Mouse (Mus musculus) CH12.LX (cell line): Measurements from ENCODE around the gene Usp35. TPM values are rescaled to one million over a fixed set of nuclear protein-coding genes. Genes with fewer than 3 reads are reported as not detected.

ENCODE experiments used
- DNase-seq: peaks from one replicate; pipeline ENCODE4 v3.0.0-alpha.2; 2013; ENCODE audit errors: extremely low read depth
- H3K27ac ChIP-seq: 2 replicates; pipeline ENCODE4 v1.5.1; 2012; ENCODE audit warnings: low read depth, mild to moderate bottlenecking, control low read depth, moderate library complexity; ENCODE audit not compliant: insufficient read depth
- H3K27me3 ChIP-seq: replicated peaks from 2 replicates; pipeline ENCODE3; 2012; ENCODE audit warnings: inconsistent platforms
- H3K36me3 ChIP-seq, 2 experiments: replicated peaks in 1 of 2; 2 replicates each; pipeline versions ENCODE3 to v1.6.1; 2012; ENCODE audit warnings: inconsistent platforms in 1 of 2, low read length in 1 of 2, mild to moderate bottlenecking in 1 of 2, mixed read lengths in 1 of 2, moderate library complexity in 1 of 2; ENCODE audit not compliant: control insufficient read depth in 1 of 2, insufficient read depth in 1 of 2
- H3K4me1 ChIP-seq, 2 experiments: 2 replicates each; pipeline ENCODE4 v1.6.1; 2012; ENCODE audit warnings: inconsistent platforms in 1 of 2, moderate library complexity in 1 of 2; ENCODE audit not compliant: insufficient read depth in 2 of 2, control insufficient read depth in 1 of 2
- H3K4me2 ChIP-seq: 2 replicates; pipeline ENCODE4 v1.6.1; 2012; ENCODE audit warnings: low read depth, mild to moderate bottlenecking, control low read depth; ENCODE audit not compliant: poor library complexity, insufficient read depth, severe bottlenecking
- H3K4me3 ChIP-seq, 3 experiments: fragments of 150-350 bp in 1 of 3; sonication (generic) in 1 of 3; replicated peaks in 1 of 3; 2 replicates each; pipeline versions ENCODE3 to v1.5.1; 2011 to 2012; ENCODE audit warnings: low read depth in 2 of 3, low read length in 2 of 3, mild to moderate bottlenecking in 2 of 3, moderate library complexity in 2 of 3, control low read depth in 1 of 3, improper control_type of control experiment in 1 of 3, inconsistent platforms in 1 of 3, mixed read lengths in 1 of 3; ENCODE audit not compliant: poor library complexity in 1 of 3
- H3K79me2 ChIP-seq: replicated peaks from 2 replicates; pipeline ENCODE4 v1.6.1; 2012; ENCODE audit warnings: mild to moderate bottlenecking, moderate library complexity; ENCODE audit not compliant: control insufficient read depth, poor library complexity, insufficient read depth, severe bottlenecking; ENCODE audit errors: extremely low read depth
- H3K9ac ChIP-seq: 2 replicates; pipeline ENCODE4 v1.6.1; 2012; ENCODE audit warnings: low read depth, mild to moderate bottlenecking, control low read depth, moderate library complexity; ENCODE audit not compliant: insufficient read depth
- H3K9me3 ChIP-seq: replicated peaks from 2 replicates; pipeline ENCODE3; 2012; ENCODE audit warnings: low read length, inconsistent platforms, mixed read lengths
- E2F4 ChIP-seq: IDR thresholded peaks from 2 replicates; pipeline ENCODE4 v1.6.1; 2011; ENCODE audit warnings: low read depth, low read length, improper control_type of control experiment; ENCODE audit not compliant: insufficient replicate concordance
- ELF1 ChIP-seq: IDR thresholded peaks from 2 replicates; pipeline ENCODE4 v1.6.1; 2014; ENCODE audit warnings: low read depth, mild to moderate bottlenecking, inconsistent platforms, low read length, improper control_type of control experiment
- ETS1 ChIP-seq: conservative IDR thresholded peaks from 2 replicates; pipeline ENCODE4 v1.6.1; 2012; ENCODE audit warnings: low read depth, mild to moderate bottlenecking, inconsistent platforms, low read length, improper control_type of control experiment, moderate library complexity
- GABPA ChIP-seq: IDR thresholded peaks from 2 replicates; pipeline ENCODE4 v1.6.1; 2012; ENCODE audit warnings: low read depth, low read length, improper control_type of control experiment, inconsistent platforms; ENCODE audit not compliant: insufficient replicate concordance
- IRF4 ChIP-seq: IDR thresholded peaks from 2 replicates; pipeline ENCODE4 v1.6.1; 2014; ENCODE audit warnings: low read depth, mild to moderate bottlenecking, inconsistent platforms, low read length, improper control_type of control experiment
- JUN ChIP-seq: IDR thresholded peaks from 2 replicates; pipeline ENCODE4 v1.6.1; 2011; ENCODE audit warnings: low read depth, mild to moderate bottlenecking, low read length, improper control_type of control experiment, moderate library complexity; ENCODE audit not compliant: insufficient read depth
- MAFK ChIP-seq: IDR thresholded peaks from 2 replicates; pipeline ENCODE4 v1.6.1; 2011; ENCODE audit warnings: low read length, improper control_type of control experiment; ENCODE audit not compliant: insufficient replicate concordance
- MAX ChIP-seq: IDR thresholded peaks from 2 replicates; pipeline ENCODE4 v1.6.1; 2011; ENCODE audit warnings: low read length, improper control_type of control experiment
- MEF2A ChIP-seq: IDR thresholded peaks from 2 replicates; pipeline ENCODE4 v1.6.1; 2014; ENCODE audit warnings: low read depth, mild to moderate bottlenecking, inconsistent platforms, low read length, improper control_type of control experiment, borderline replicate concordance
- MYC ChIP-seq: IDR thresholded peaks from 2 replicates; pipeline ENCODE4 v1.6.1; 2011; ENCODE audit warnings: low read depth, mild to moderate bottlenecking, improper control_type of control experiment, low read length
- NELFE ChIP-seq: IDR thresholded peaks from 2 replicates; pipeline ENCODE4 v1.6.1; 2011; ENCODE audit warnings: low read depth, low read length, improper control_type of control experiment
- NRF1 ChIP-seq: IDR thresholded peaks from 2 replicates; pipeline ENCODE4 v1.6.1; 2014; ENCODE audit warnings: low read depth, mild to moderate bottlenecking, inconsistent platforms, low read length, improper control_type of control experiment, moderate library complexity
- POLR2A ChIP-seq: IDR thresholded peaks from 2 replicates; pipeline ENCODE4 v1.6.1; 2011; ENCODE audit warnings: low read depth, mild to moderate bottlenecking, improper control_type of control experiment, low read length
- POLR2AphosphoS2 ChIP-seq: IDR thresholded peaks from 2 replicates; pipeline ENCODE4 v1.6.1; 2011; ENCODE audit warnings: low read depth, low read length, improper control_type of control experiment
- SMC3 ChIP-seq: IDR thresholded peaks from 2 replicates; pipeline ENCODE4 v1.6.1; 2011; ENCODE audit warnings: low read depth, low read length, improper control_type of control experiment
- USF2 ChIP-seq: conservative IDR thresholded peaks from 2 replicates; pipeline ENCODE4 v1.6.1; 2011; ENCODE audit warnings: low read depth, low read length, improper control_type of control experiment
- ZNF384 ChIP-seq: IDR thresholded peaks from 2 replicates; pipeline ENCODE4 v1.6.1; 2012; ENCODE audit warnings: low read depth, low read length, improper control_type of control experiment, inconsistent platforms
- dilution Hi-C: fragments of 300-500 bp; cut with MboI; formaldehyde crosslinking; loops from 2 replicates; pipeline ENCODE4 v1.14.3; 2020; ENCODE audit warnings: low sequenced_read_pairs; ENCODE audit not compliant: extremely low pct_unique_long_range_greater_than_20kb, extremely low pct_ligation_motif_present
- in situ Hi-C: fragments of 300-500 bp; cut with MboI; formaldehyde crosslinking; loops from 3 replicates; pipeline ENCODE4 v1.14.3; 2019; ENCODE audit warnings: low sequenced_read_pairs, low pct_ligation_motif_present, low pct_unique_long_range_greater_than_20kb, mixed read lengths
- polyA plus RNA-seq: library from polyadenylated mRNA; unstranded; fragments of >175 nt; gene quantifications from 2 replicates; pipeline ENCODE4 v1.2.1, GENCODE M21; 2012; ENCODE audit warnings: low read depth; ENCODE audit not compliant: insufficient read length
- total RNA-seq, 2 experiments: library from RNA; depleted of rRNA; stranded (reverse); fragments of 300-350 nt in 1 of 2; fragments of >200 nt in 1 of 2; gene quantifications; 2 replicates each; pipeline ENCODE4 v1.2.3; 2012 to 2014

Gene Usp35
- total and polyA plus RNA-seq, 3 experiments, result 1.2 to 1.8 (median 1.3) TPM

GRCm38 (mm10) chr7:97302261-97302660 lies 29.6 kb downstream of the Usp35 start:
- no peak for DNase-seq
- Histone ChIP-seq H3K9ac (no peak overlapping the region), H3K27ac (no peak overlapping the region), H3K4me2 (no peak overlapping the region), H3K79me2 (no peaks in the 10 kb centered on the region), H3K4me3 (no peak overlapping the region), H3K4me1 (peaks cover 10 to 27% of the 10 kb centered on the region in 2 experiments; a peak in 3 of 4 replicates), H3K36me3 (no peaks in the 10 kb centered on the region), H3K9me3 (no peaks in the 10 kb centered on the region), H3K27me3 (no peaks in the 10 kb centered on the region)
- in situ Hi-C loops, result no loop called here
- dilution Hi-C loops, result no loop called here
- TF ChIP-seq ETS1 (no peak), MAX (no peak), ZNF384 (no peak), USF2 (no peak), SMC3 (no peak), MAFK (no peak)

GRCm38 (mm10) chr7:97301321-97301720 lies 30.5 kb downstream of the Usp35 start:
- Histone ChIP-seq H3K4me1 (peaks cover 10 to 27% of the 10 kb centered on the region in 2 experiments; a peak in 3 of 4 replicates), H3K4me3 (no peak overlapping the region), H3K27me3 (no peaks in the 10 kb centered on the region), H3K4me2 (no peak overlapping the region), H3K79me2 (no peaks in the 10 kb centered on the region), H3K9me3 (no peaks in the 10 kb centered on the region), H3K36me3 (no peaks in the 10 kb centered on the region), H3K27ac (no peak overlapping the region), H3K9ac (no peak overlapping the region; the same call in 1 of the 2 replicates)
- TF ChIP-seq MAX (no peak), MEF2A (no peak), ELF1 (no peak), ZNF384 (no peak), ETS1 (no peak), JUN (no peak), NRF1 (no peak), POLR2A (no peak), GABPA (no peak)
- in situ Hi-C loops (no loop called here), dilution Hi-C loops (no loop called here)
- DNase-seq, result no peak

GRCm38 (mm10) chr7:97300914-97301313 lies 30.9 kb downstream of the Usp35 start:
- DNase-seq, result no peak
- in situ Hi-C loops (no loop called here), dilution Hi-C loops (no loop called here)
- Histone ChIP-seq H3K9me3 (no peaks in the 10 kb centered on the region), H3K4me2 (no peak overlapping the region), H3K4me1 (peaks cover 10 to 27% of the 10 kb centered on the region in 2 experiments; a peak in 3 of 4 replicates), H3K27ac (no peak overlapping the region), H3K9ac (no peak overlapping the region; the same call in 1 of the 2 replicates), H3K4me3 (no peak overlapping the region), H3K27me3 (no peaks in the 10 kb centered on the region), H3K79me2 (no peaks in the 10 kb centered on the region), H3K36me3 (no peaks in the 10 kb centered on the region)
- TF ChIP-seq NELFE, result no peak
- no peak for TF ChIP-seq GABPA
- TF ChIP-seq POLR2AphosphoS2, result no peak
- TF ChIP-seq MAX, result no peak
- TF ChIP-seq E2F4, result no peak
- no peak for TF ChIP-seq NRF1
- TF ChIP-seq IRF4, result no peak
- no peak for TF ChIP-seq MYC
